Mouse (Mus musculus): ENCODE measurements at regions not wholly inside any gene's neighbourhood (a gene's known extent, or its start where the extent isn't known, plus 50 kb on each side); places are given as distances from the start of the nearest gene placed in this dataset.

GRCm38 (mm10) chr1:23207843-23208242 is 105.8 kb upstream of the 4933415F23Rik start:
- 61% methylated on average over 1 of the region's 1 CpGs for WGBS
- Histone ChIP-seq H3K27ac (ENCODE audit: insufficient read depth, low read depth, low read length) (no peak overlapping the region), H3K4me1 (ENCODE audit: control insufficient read depth, insufficient read depth, low read length) (peaks cover 2% of the 10 kb centered on the region; the same call in 1 of the 2 replicates), H3K27me3 (replicated peaks; ENCODE audit: control insufficient read depth, insufficient read depth, low read length) (no peaks in the 10 kb centered on the region), H3K4me3 (ENCODE audit: insufficient read depth, low read depth, low read length) (no peak overlapping the region), H3K36me3 (ENCODE audit: control insufficient read depth, insufficient read depth, low read length) (no peaks in the 10 kb centered on the region)
- no peak for TF ChIP-seq POLR2A (IDR thresholded peaks at IDR 0.05; ENCODE audit: low read depth, low read length)
- no peak for TF ChIP-seq CTCF (conservative IDR thresholded peaks at IDR 0.05; ENCODE audit: insufficient read depth, insufficient read length, low read depth, low read length)
- DNase-seq, result no peak

DNA sequence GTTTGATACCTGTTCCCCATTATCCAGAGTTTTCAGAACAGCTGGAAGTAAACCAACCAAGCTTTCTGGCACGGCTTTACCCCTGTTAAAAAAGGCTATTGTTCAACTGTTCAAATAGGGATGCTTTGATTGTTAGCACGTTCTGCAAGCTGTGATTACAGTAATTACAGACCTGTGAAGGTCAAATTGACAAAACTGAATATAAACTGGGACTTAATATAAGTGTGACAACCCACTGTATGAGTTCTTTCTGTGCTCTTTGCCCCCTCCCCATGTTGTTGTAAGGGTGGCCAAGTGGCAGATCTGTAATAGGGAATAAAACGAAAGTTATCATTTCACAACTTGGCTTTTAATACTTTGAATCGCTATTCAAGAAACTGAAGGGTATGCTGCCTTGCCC is 105.0 kb upstream of the 4933415F23Rik start:
- WGBS, result 76% methylated on average over 4 of the region's 4 CpGs
- Histone ChIP-seq H3K27me3 (replicated peaks; ENCODE audit: control insufficient read depth, insufficient read depth, low read length) (no peaks in the 10 kb centered on the region), H3K27ac (ENCODE audit: insufficient read depth, low read depth, low read length) (no peak overlapping the region), H3K36me3 (ENCODE audit: control insufficient read depth, insufficient read depth, low read length) (no peaks in the 10 kb centered on the region), H3K4me1 (ENCODE audit: control insufficient read depth, insufficient read depth, low read length) (peaks cover 2% of the 10 kb centered on the region; the same call in 1 of the 2 replicates), H3K4me3 (ENCODE audit: insufficient read depth, low read depth, low read length) (no peak overlapping the region)
- no peak for DNase-seq
- TF ChIP-seq CTCF (conservative IDR thresholded peaks at IDR 0.05; ENCODE audit: insufficient read depth, insufficient read length, low read depth, low read length), result no peak
- no peak for TF ChIP-seq POLR2A (IDR thresholded peaks at IDR 0.05; ENCODE audit: low read depth, low read length)

- DNase-seq, result peak; percentile 56
- H3K27ac ChIP-seq (ENCODE audit: insufficient read depth, low read depth, low read length), result peak overlapping the region; percentile 88
- WGBS, result 48% methylated on average over 5 of the region's 5 CpGs
Measured at GRCm38 (mm10) chr1:23202511-23203435, 100.7 kb upstream of the 4933415F23Rik start.

GRCm38 (mm10) chr1:23200460-23200859 is 98.4 kb upstream of the 4933415F23Rik start:
- Histone ChIP-seq H3K36me3 (ENCODE audit: control insufficient read depth, insufficient read depth, low read length) (no peaks in the 10 kb centered on the region), H3K4me1 (ENCODE audit: control insufficient read depth, insufficient read depth, low read length) (peaks cover 2% of the 10 kb centered on the region; the same call in 1 of the 2 replicates), H3K27ac (ENCODE audit: insufficient read depth, low read depth, low read length) (peak overlapping the region; percentile 39; the same call in 1 of the 2 replicates), H3K4me3 (ENCODE audit: insufficient read depth, low read depth, low read length) (no peak overlapping the region), H3K27me3 (replicated peaks; ENCODE audit: control insufficient read depth, insufficient read depth, low read length) (no peaks in the 10 kb centered on the region)
- peak; percentile 51 for DNase-seq
- TF ChIP-seq POLR2A (IDR thresholded peaks at IDR 0.05; ENCODE audit: low read depth, low read length) (no peak), CTCF (conservative IDR thresholded peaks at IDR 0.05; ENCODE audit: insufficient read depth, insufficient read length, low read depth, low read length) (no peak)
- 55% methylated on average over 4 of the region's 4 CpGs for WGBS

More at GRCm38 (mm10) chr1:23202511-23203435, 100.7 kb upstream of the 4933415F23Rik start:
- no peaks in the 10 kb centered on the region for H3K36me3 ChIP-seq (ENCODE audit: control insufficient read depth, insufficient read depth, low read length)
- peaks cover 2% of the 10 kb centered on the region; the same call in 1 of the 2 replicates for H3K4me1 ChIP-seq (ENCODE audit: control insufficient read depth, insufficient read depth, low read length)
- H3K27me3 ChIP-seq (replicated peaks; ENCODE audit: control insufficient read depth, insufficient read depth, low read length), result no peaks in the 10 kb centered on the region
- TF ChIP-seq POLR2A (IDR thresholded peaks at IDR 0.05; ENCODE audit: low read depth, low read length) (no peak), CTCF (conservative IDR thresholded peaks at IDR 0.05; ENCODE audit: insufficient read depth, insufficient read length, low read depth, low read length) (no peak)
- H3K4me3 ChIP-seq (ENCODE audit: insufficient read depth, low read depth, low read length), result no peak overlapping the region

GRCm38 (mm10) chr1:23190316-23191005 is 88.4 kb upstream of the 4933415F23Rik start:
- DNase-seq, result no peak
- H3K36me3 ChIP-seq (ENCODE audit: control insufficient read depth, insufficient read depth, low read length), result no peaks in the 10 kb centered on the region
- no peak for TF ChIP-seq POLR2A (IDR thresholded peaks at IDR 0.05; ENCODE audit: low read depth, low read length)
- TF ChIP-seq CTCF (conservative IDR thresholded peaks at IDR 0.05; ENCODE audit: insufficient read depth, insufficient read length, low read depth, low read length), result no peak
- no peaks in the 10 kb centered on the region for H3K27me3 ChIP-seq (replicated peaks; ENCODE audit: control insufficient read depth, insufficient read depth, low read length)
- H3K27ac ChIP-seq (ENCODE audit: insufficient read depth, low read depth, low read length), result no peak overlapping the region
- H3K4me1 ChIP-seq (ENCODE audit: control insufficient read depth, insufficient read depth, low read length), result peaks cover 10% of the 10 kb centered on the region
- WGBS, result 76% methylated on average over 3 of the region's 3 CpGs
- no peak overlapping the region for H3K4me3 ChIP-seq (ENCODE audit: insufficient read depth, low read depth, low read length)

DNA sequence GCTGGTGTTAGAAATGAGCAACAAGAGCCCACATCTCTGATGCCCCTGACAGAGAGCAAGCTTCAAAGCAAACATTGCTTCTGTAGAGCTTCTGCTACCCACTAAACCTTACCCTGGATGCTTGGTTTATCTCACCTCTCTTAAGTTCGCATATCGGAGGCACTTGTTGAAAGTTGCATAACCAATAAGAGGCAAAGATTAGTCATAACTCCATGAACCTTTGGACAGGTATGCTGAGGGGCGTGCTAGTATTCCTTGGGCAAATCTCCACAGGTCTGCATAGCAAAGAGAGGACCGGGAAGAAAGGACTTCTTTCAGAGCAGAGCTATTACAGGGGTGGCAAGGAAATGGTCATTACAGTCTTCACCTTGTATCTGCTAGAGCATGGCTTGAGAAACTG is 87.7 kb upstream of the 4933415F23Rik start:
- Histone ChIP-seq H3K36me3 (ENCODE audit: control insufficient read depth, insufficient read depth, low read length) (no peaks in the 10 kb centered on the region), H3K4me3 (ENCODE audit: insufficient read depth, low read depth, low read length) (no peak overlapping the region), H3K4me1 (ENCODE audit: control insufficient read depth, insufficient read depth, low read length) (peaks cover 10% of the 10 kb centered on the region), H3K27ac (ENCODE audit: insufficient read depth, low read depth, low read length) (no peak overlapping the region), H3K27me3 (replicated peaks; ENCODE audit: control insufficient read depth, insufficient read depth, low read length) (no peaks in the 10 kb centered on the region; the same call in 1 of the 2 replicates)
- no peak for DNase-seq
- 69% methylated on average over 4 of the region's 4 CpGs for WGBS
- TF ChIP-seq POLR2A (IDR thresholded peaks at IDR 0.05; ENCODE audit: low read depth, low read length) (no peak), CTCF (conservative IDR thresholded peaks at IDR 0.05; ENCODE audit: insufficient read depth, insufficient read length, low read depth, low read length) (no peak)

DNA sequence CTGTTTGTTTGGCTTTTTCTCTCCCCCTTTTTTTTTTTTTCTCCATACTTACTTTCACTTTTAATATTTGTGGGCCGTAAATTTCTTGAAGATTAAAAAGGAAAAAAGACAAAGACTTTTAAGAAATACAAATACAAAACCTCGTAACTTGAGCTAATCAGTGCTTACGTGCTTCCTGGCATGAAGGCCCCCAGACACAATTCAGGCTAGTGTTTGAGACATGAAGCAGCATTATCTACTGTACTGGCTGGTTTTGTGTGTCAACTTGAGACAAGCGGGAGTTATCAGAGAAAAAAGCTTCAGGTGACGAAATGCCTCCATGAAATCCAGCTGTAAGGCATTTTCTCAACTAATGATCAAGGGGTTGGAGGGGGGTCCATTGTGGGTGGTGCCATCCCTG is 86.2 kb upstream of the 4933415F23Rik start:
- no peak for DNase-seq
- WGBS, result 49% methylated on average over 5 of the region's 5 CpGs
- H3K4me1 ChIP-seq (ENCODE audit: control insufficient read depth, insufficient read depth, low read length), result peaks cover 10% of the 10 kb centered on the region
- H3K27ac ChIP-seq (ENCODE audit: insufficient read depth, low read depth, low read length), result peak overlapping the region; percentile 58
- H3K4me3 ChIP-seq (ENCODE audit: insufficient read depth, low read depth, low read length), result no peak overlapping the region
- no peak for TF ChIP-seq POLR2A (IDR thresholded peaks at IDR 0.05; ENCODE audit: low read depth, low read length)
- TF ChIP-seq CTCF (conservative IDR thresholded peaks at IDR 0.05; ENCODE audit: insufficient read depth, insufficient read length, low read depth, low read length), result no peak
- H3K36me3 ChIP-seq (ENCODE audit: control insufficient read depth, insufficient read depth, low read length), result no peaks in the 10 kb centered on the region
- H3K27me3 ChIP-seq (replicated peaks; ENCODE audit: control insufficient read depth, insufficient read depth, low read length), result no peaks in the 10 kb centered on the region; the same call in 1 of the 2 replicates

Data from kidney, adult 2 months (tissue).